Comparison of ENCODE assay signal across 7 mouse cellular contexts in genomic region chr3:38201861-38202656, GRCm38 (mm10).
DNase-seq lines count a peak whose midpoint lies in the region; TF ChIP-seq lines count a peak whose summit lies in the region.

No protein-coding gene starts in this region.

- no peak for TF ChIP-seq EP300 in CH12.LX (IDR thresholded peaks at IDR 0.05; ENCODE audit: low read length)

- H3K4me3 ChIP-seq in CH12.LX (replicated peaks in 1 of 3; ENCODE audit: low read depth in 2 of 3, low read length in 2 of 3, poor library complexity in 1 of 3): peak overlapping the region in 1 of 3 experiments; percentile 31
- peak overlapping the region; percentile 37 for H3K4me3 ChIP-seq in spleen, adult 2 months (ENCODE audit: extremely low read depth, insufficient read depth, insufficient read length)

- no peak for TF ChIP-seq POLR2A in CH12.LX (IDR thresholded peaks at IDR 0.05; ENCODE audit: low read depth, low read length)
- no peak for TF ChIP-seq POLR2A in spleen, adult 2 months (IDR thresholded peaks at IDR 0.05; ENCODE audit: low read depth, low read length)

- dilution Hi-C loops in CH12.LX (cut with MboI; ENCODE audit: extremely low pct_ligation_motif_present, extremely low pct_unique_long_range_greater_than_20kb, low sequenced_read_pairs): no loop called here

- no peak overlapping the region for H3K9ac ChIP-seq in CH12.LX (ENCODE audit: insufficient read depth, low read depth)

- peak in 1 of 2 experiments; percentile 72; a peak in 3 of 4 replicates for TF ChIP-seq CTCF in CH12.LX (conservative IDR thresholded peaks at IDR 0.05 in 1 of 2, IDR thresholded peaks at IDR 0.05 in 1 of 2; ENCODE audit: low read depth in 2 of 2, low read length in 2 of 2)
- TF ChIP-seq CTCF in spleen, adult 2 months (IDR thresholded peaks at IDR 0.05; ENCODE audit: extremely low read depth, insufficient read depth, insufficient read length, insufficient replicate concordance): peak; percentile 45; the same call in 1 of the 2 replicates

- no peak overlapping the region for H3K27ac ChIP-seq in CH12.LX (ENCODE audit: insufficient read depth, low read depth)
- H3K27ac ChIP-seq in spleen, adult 2 months (ENCODE audit: insufficient read depth, low read length): no peak overlapping the region

- DNase-seq in CH12.LX (ENCODE audit: extremely low read depth) (no peak), adipocyte (ENCODE audit: low spot score) (peak; percentile 91)
- DNase-seq in embryo, embryonic 10 days (ENCODE audit: low spot score): peak; percentile 74
- DNase-seq in heart, postnatal 10 days: peak; percentile 88 to 90
- peak; percentile 18 to 65 for DNase-seq in layer of hippocampus, postnatal 25 days (ENCODE audit: extremely low spot score in 1 of 2, low spot score in 1 of 2)
- DNase-seq in lung, postnatal 4 days: peak; percentile 77 to 88
- peak; percentile 18 to 51 for DNase-seq in spleen, adult 2 months (ENCODE audit: low read depth in 1 of 2, low spot score in 2 of 2)

- no peaks in the 10 kb centered on the region for H3K27me3 ChIP-seq in CH12.LX (replicated peaks)
- no peaks in the 10 kb centered on the region for H3K27me3 ChIP-seq in spleen, adult 2 months (ENCODE audit: control insufficient read depth, insufficient read depth, low read length)

- H3K36me3 ChIP-seq in CH12.LX (replicated peaks in 1 of 2; ENCODE audit: control insufficient read depth in 1 of 2, insufficient read depth in 1 of 2, low read length in 1 of 2): no peaks in the 10 kb centered on the region
- no peaks in the 10 kb centered on the region for H3K36me3 ChIP-seq in spleen, adult 2 months (ENCODE audit: control insufficient read depth, insufficient read depth, low read length)

- no peaks in the 10 kb centered on the region for H3K9me3 ChIP-seq in CH12.LX (replicated peaks; ENCODE audit: low read length)

- intact Hi-C loops in heart, postnatal 10 days (cut with DNase I): loop anchor here (2.0 to 5.0 kb wide), 3 partner anchors 225 to 729 kb away; partner anchors contain the start of gene Spry1

- in situ Hi-C loops in CH12.LX (cut with MboI; ENCODE audit: low pct_ligation_motif_present, low pct_unique_long_range_greater_than_20kb, low sequenced_read_pairs): loop anchor here (25.0 kb wide), 1 partner anchor 715 kb away; no protein-coding TSS in a partner anchor

- TF ChIP-seq RAD21 in CH12.LX (IDR thresholded peaks at IDR 0.05; ENCODE audit: low read depth, low read length): peak; percentile 71

- H3K4me2 ChIP-seq in CH12.LX (ENCODE audit: insufficient read depth, low read depth, poor library complexity, severe bottlenecking): peak overlapping the region; percentile 62

- no peaks in the 10 kb centered on the region for H3K79me2 ChIP-seq in CH12.LX (replicated peaks; ENCODE audit: control insufficient read depth, extremely low read depth, insufficient read depth, poor library complexity, severe bottlenecking)

- WGBS in spleen, adult 2 months: 20% methylated on average over 10 of the region's 10 CpGs

- peaks cover 2% of the 10 kb centered on the region in 2 experiments; a peak in 2 of 4 replicates for H3K4me1 ChIP-seq in CH12.LX (ENCODE audit: control insufficient read depth in 1 of 2, insufficient read depth in 2 of 2)
- H3K4me1 ChIP-seq in spleen, adult 2 months (ENCODE audit: control insufficient read depth, insufficient read depth, insufficient read length): peaks cover 5% of the 10 kb centered on the region; the same call in 1 of the 2 replicates

TF ChIP-seq in CH12.LX, 34 proteins besides CTCF, POLR2A, EP300 and RAD21:
- no peak for TF ChIP-seq CHD2 (IDR thresholded peaks at IDR 0.05; ENCODE audit: low read length)
- TF ChIP-seq ELF1 (IDR thresholded peaks at IDR 0.05; ENCODE audit: low read depth, low read length): peak; percentile 64
- no peak for TF ChIP-seq ZKSCAN1 (IDR thresholded peaks at IDR 0.05; ENCODE audit: borderline replicate concordance, low read depth, low read length)
- peak; percentile 57 for TF ChIP-seq SMC3 (IDR thresholded peaks at IDR 0.05; ENCODE audit: low read depth, low read length)
- no peak for TF ChIP-seq MXI1 (IDR thresholded peaks at IDR 0.05; ENCODE audit: low read depth, low read length)
- no peak for TF ChIP-seq MAX (IDR thresholded peaks at IDR 0.05; ENCODE audit: low read length)
- no peak for TF ChIP-seq TCF12 (IDR thresholded peaks at IDR 0.05; ENCODE audit: low read depth, low read length)
- TF ChIP-seq IRF4 (IDR thresholded peaks at IDR 0.05; ENCODE audit: low read depth, low read length): peak; percentile 63
